Mouse (Mus musculus) MEL (cell line): ENCODE results near the gene Ints4. TPM values are rescaled to one million over a fixed set of nuclear protein-coding genes. Genes with fewer than 3 reads are reported as not detected.

Experiments
- DNase-seq: peaks from one replicate; pipeline ENCODE4 v3.0.0; 2011; ENCODE audit warnings: low read depth, low spot score
- H3K27ac ChIP-seq: 2 replicates; pipeline ENCODE4 v1.5.1; 2012; ENCODE audit warnings: low read depth, mild to moderate bottlenecking, control low read depth, low read length, moderate library complexity; ENCODE audit not compliant: control insufficient read depth
- H3K27me3 ChIP-seq, 2 experiments: fragments of 150-350 bp in 1 of 2; sonication (generic) in 1 of 2; 2 replicates each; pipeline ENCODE4 v1.6.1; 2012; ENCODE audit warnings: low read length in 2 of 2, mild to moderate bottlenecking in 2 of 2, improper control_type of control experiment in 1 of 2, moderate library complexity in 1 of 2; ENCODE audit not compliant: insufficient read depth in 2 of 2, control insufficient read depth in 1 of 2
- H3K36me3 ChIP-seq, 2 experiments: 2 replicates each; pipeline ENCODE4 v1.6.1; 2012 to 2014; ENCODE audit warnings: low read length in 2 of 2, improper control_type of control experiment in 1 of 2, inconsistent platforms in 1 of 2, mild to moderate bottlenecking in 1 of 2; ENCODE audit not compliant: insufficient read depth in 2 of 2, control insufficient read depth in 1 of 2
- H3K4me1 ChIP-seq, 2 experiments: fragments of 150-350 bp in 1 of 2; sonication (generic) in 1 of 2; 2 replicates each; pipeline ENCODE4 v1.6.1; 2012; ENCODE audit warnings: low read length in 2 of 2, improper control_type of control experiment in 1 of 2, mild to moderate bottlenecking in 1 of 2; ENCODE audit not compliant: insufficient read depth in 2 of 2, control insufficient read depth in 1 of 2
- H3K4me3 ChIP-seq, 2 experiments: fragments of 150-350 bp in 1 of 2; sonication (generic) in 1 of 2; 2 replicates each; pipeline ENCODE4 v1.5.1; 2012; ENCODE audit warnings: low read depth in 2 of 2, low read length in 2 of 2, mild to moderate bottlenecking in 2 of 2, moderate library complexity in 2 of 2, control low read depth in 1 of 2, improper control_type of control experiment in 1 of 2; ENCODE audit not compliant: control insufficient read depth in 1 of 2, insufficient read depth in 1 of 2
- H3K79me2 ChIP-seq: 2 replicates; pipeline ENCODE4 v1.6.1; 2012; ENCODE audit warnings: mild to moderate bottlenecking, low read length, moderate library complexity; ENCODE audit not compliant: control insufficient read depth, poor library complexity, insufficient read depth
- H3K9ac ChIP-seq: 2 replicates; pipeline ENCODE4 v1.6.1; 2012; ENCODE audit warnings: low read depth, mild to moderate bottlenecking, control low read depth, low read length, moderate library complexity; ENCODE audit not compliant: control insufficient read depth, poor library complexity, severe bottlenecking
- H3K9me3 ChIP-seq: fragments of 150-350 bp; sonication (generic); replicated peaks from 2 replicates; pipeline ENCODE4 v1.6.1; 2012; ENCODE audit warnings: mild to moderate bottlenecking, low read length, improper control_type of control experiment, moderate library complexity; ENCODE audit not compliant: insufficient read depth
- BHLHE40 ChIP-seq: IDR thresholded peaks from 2 replicates; pipeline ENCODE4 v1.6.1; 2012; ENCODE audit warnings: low read depth, mild to moderate bottlenecking, inconsistent platforms, low read length, improper control_type of control experiment, borderline replicate concordance
- CHD2 ChIP-seq: IDR thresholded peaks from 2 replicates; pipeline ENCODE4 v1.6.1; 2011; ENCODE audit warnings: low read length, improper control_type of control experiment
- CTCF ChIP-seq, 3 experiments: IDR thresholded peaks in 2 of 3; conservative IDR thresholded peaks in 1 of 3; 2 replicates each; pipeline ENCODE4 v1.5.1; 2011 to 2012; ENCODE audit warnings: low read length in 3 of 3, low read depth in 2 of 3, mild to moderate bottlenecking in 2 of 3, improper control_type of control experiment in 1 of 3, inconsistent platforms in 1 of 3, mixed read lengths in 1 of 3, moderate library complexity in 1 of 3; ENCODE audit not compliant: control insufficient read depth in 1 of 3, insufficient read depth in 1 of 3, poor library complexity in 1 of 3, severe bottlenecking in 1 of 3
- ELF1 ChIP-seq: IDR thresholded peaks from 2 replicates; pipeline ENCODE4 v1.6.1; 2014; ENCODE audit warnings: low read depth, mild to moderate bottlenecking, inconsistent platforms, low read length, improper control_type of control experiment, moderate library complexity
- EP300 ChIP-seq, 2 experiments: IDR thresholded peaks; 2 replicates each; pipeline ENCODE4 v1.6.1; 2011; ENCODE audit warnings: improper control_type of control experiment in 2 of 2, low read length in 2 of 2, low read depth in 1 of 2, mild to moderate bottlenecking in 1 of 2
- ETS1 ChIP-seq: IDR thresholded peaks from 2 replicates; pipeline ENCODE4 v1.6.1; 2012; ENCODE audit warnings: low read depth, mild to moderate bottlenecking, inconsistent platforms, low read length, improper control_type of control experiment, moderate library complexity
- GABPA ChIP-seq: IDR thresholded peaks from 2 replicates; pipeline ENCODE4 v1.6.1; 2012; ENCODE audit warnings: low read depth, mild to moderate bottlenecking, inconsistent platforms, low read length, improper control_type of control experiment, moderate library complexity
- GATA1 ChIP-seq: IDR thresholded peaks from 2 replicates; pipeline ENCODE4 v1.6.1; 2011; ENCODE audit warnings: low read depth, low read length, improper control_type of control experiment
- KAT2A ChIP-seq: conservative IDR thresholded peaks from 2 replicates; pipeline ENCODE4 v1.6.1; 2012; ENCODE audit warnings: low read depth, low read length, improper control_type of control experiment, inconsistent platforms
- MYB ChIP-seq: IDR thresholded peaks from 2 replicates; pipeline ENCODE4 v1.6.1; 2011; ENCODE audit warnings: mild to moderate bottlenecking, low read depth, low read length, improper control_type of control experiment
- MYC ChIP-seq: IDR thresholded peaks from 2 replicates; pipeline ENCODE4 v1.6.1; 2011; ENCODE audit warnings: low read depth, mild to moderate bottlenecking, low read length, improper control_type of control experiment, moderate library complexity
- POLR2A ChIP-seq, 2 experiments: IDR thresholded peaks; 2 replicates each; pipeline ENCODE4 v1.6.1; 2011 to 2012; ENCODE audit warnings: low read length in 2 of 2, mild to moderate bottlenecking in 2 of 2, control low read depth in 1 of 2, improper control_type of control experiment in 1 of 2, low read depth in 1 of 2, moderate library complexity in 1 of 2; ENCODE audit not compliant: control insufficient read depth in 1 of 2, insufficient read depth in 1 of 2, poor library complexity in 1 of 2
- POLR2AphosphoS5 ChIP-seq: IDR thresholded peaks from 2 replicates; pipeline ENCODE4 v1.6.1; 2012; ENCODE audit warnings: low read depth, borderline replicate concordance, mild to moderate bottlenecking, inconsistent platforms, low read length, moderate library complexity, mixed read lengths
- SIN3A ChIP-seq: IDR thresholded peaks from 2 replicates; pipeline ENCODE4 v1.6.1; 2012; ENCODE audit warnings: low read length, improper control_type of control experiment, inconsistent platforms
- SMC3 ChIP-seq: IDR thresholded peaks from 2 replicates; pipeline ENCODE4 v1.6.1; 2011; ENCODE audit warnings: low read depth, low read length, improper control_type of control experiment
- TAL1 ChIP-seq: IDR thresholded peaks from 2 replicates; pipeline ENCODE4 v1.6.1; 2012; ENCODE audit warnings: mild to moderate bottlenecking, inconsistent platforms, low read length, moderate library complexity, mixed read lengths
- ZMIZ1 ChIP-seq: IDR thresholded peaks from 2 replicates; pipeline ENCODE4 v1.6.1; 2012; ENCODE audit warnings: low read depth, mild to moderate bottlenecking, inconsistent platforms, low read length, improper control_type of control experiment, moderate library complexity
- polyA plus RNA-seq, 2 experiments: library from polyadenylated mRNA; stranded (reverse) in 1 of 2; unstranded in 1 of 2; fragments of >175 nt in 1 of 2; fragments of >200 nt in 1 of 2; gene quantifications; 2 replicates each; pipeline versions ENCODE4 v1.2.1 to v1.2.4; 2012; ENCODE audit warnings: low replicate concordance in 2 of 2, low read depth in 1 of 2; ENCODE audit not compliant: insufficient read length in 2 of 2, insufficient read depth in 1 of 2, missing spikeins in 1 of 2
- total RNA-seq: library from RNA; depleted of rRNA; stranded (reverse); fragments of 300-350 nt; gene quantifications from 2 replicates; pipeline ENCODE4 v1.2.3, GENCODE M21; 2012

Ints4 gene
- total and polyA plus RNA-seq, 3 experiments = 53.7 to 73.9 TPM; not detected in 1

GRCm38 (mm10) chr7:97536571-97536970 lies 55.8 kb downstream of the Ints4 start:
- Histone ChIP-seq H3K9me3 (no peaks in the 10 kb centered on the region), H3K36me3 (peaks cover 0 to 9% of the 10 kb centered on the region in 2 experiments; a peak in 2 of 4 replicates), H3K79me2 (no peaks in the 10 kb centered on the region), H3K4me1 (no peaks in the 10 kb centered on the region), H3K27me3 (no peaks in the 10 kb centered on the region), H3K4me3 (no peak overlapping the region), H3K27ac (no peak overlapping the region), H3K9ac (no peak overlapping the region)
- no peak for DNase-seq
- TF ChIP-seq SMC3 (no peak), MYC (no peak), ELF1 (no peak), POLR2A (IDR thresholded peaks at IDR 0.05; ENCODE audit: control insufficient read depth in 1 of 2, insufficient read depth in 1 of 2, low read depth in 1 of 2, low read length in 2 of 2, poor library complexity in 1 of 2) (no peak), BHLHE40 (no peak), GABPA (no peak), ZMIZ1 (no peak), SIN3A (no peak), CTCF (IDR thresholded peaks at IDR 0.05 in 2 of 3, conservative IDR thresholded peaks at IDR 0.05 in 1 of 3; ENCODE audit: control insufficient read depth in 1 of 3, insufficient read depth in 1 of 3, low read depth in 2 of 3, low read length in 3 of 3, poor library complexity in 1 of 3, severe bottlenecking in 1 of 3) (no peak), CHD2 (no peak)

- H3K27me3 ChIP-seq = no peaks in the 10 kb centered on the region
- no peaks in the 10 kb centered on the region for H3K9me3 ChIP-seq
- no peak for DNase-seq
- no peak overlapping the region for H3K27ac ChIP-seq
- H3K4me1 ChIP-seq = no peaks in the 10 kb centered on the region
- no peak overlapping the region for H3K9ac ChIP-seq
- H3K4me3 ChIP-seq = no peak overlapping the region
- TF ChIP-seq KAT2A (no peak), GABPA (no peak), GATA1 (no peak), CTCF (IDR thresholded peaks at IDR 0.05 in 2 of 3, conservative IDR thresholded peaks at IDR 0.05 in 1 of 3; ENCODE audit: control insufficient read depth in 1 of 3, insufficient read depth in 1 of 3, low read depth in 2 of 3, low read length in 3 of 3, poor library complexity in 1 of 3, severe bottlenecking in 1 of 3) (no peak), POLR2A (IDR thresholded peaks at IDR 0.05; ENCODE audit: control insufficient read depth in 1 of 2, insufficient read depth in 1 of 2, low read depth in 1 of 2, low read length in 2 of 2, poor library complexity in 1 of 2) (no peak)
- peaks cover 0 to 5% of the 10 kb centered on the region in 2 experiments; a peak in 2 of 4 replicates for H3K36me3 ChIP-seq
- no peaks in the 10 kb centered on the region for H3K79me2 ChIP-seq
Observed at GRCm38 (mm10) chr7:97546462-97546861, 65.7 kb downstream of the Ints4 start.

DNA sequence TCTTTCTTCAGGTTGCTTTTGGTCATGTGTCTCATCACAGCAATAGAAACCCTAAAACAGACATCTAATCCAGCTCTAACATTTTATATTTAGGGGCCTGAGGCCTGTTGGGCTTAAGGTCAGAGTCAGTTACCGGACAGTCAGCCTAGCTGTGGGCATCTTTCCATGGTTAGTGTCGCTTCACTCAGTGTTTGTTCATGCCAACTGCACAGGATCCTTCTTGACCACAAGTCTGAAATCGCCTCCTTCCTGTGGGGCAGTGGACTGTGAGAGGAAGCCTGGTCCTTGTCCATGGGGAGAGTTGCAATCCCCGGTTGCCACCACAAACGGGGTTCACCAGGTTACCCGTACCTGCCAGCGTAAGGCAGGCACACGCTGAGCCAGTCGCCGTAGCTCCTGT lies 68.5 kb downstream of the Ints4 start:
- Histone ChIP-seq H3K4me3 (no peak overlapping the region), H3K79me2 (no peaks in the 10 kb centered on the region), H3K27me3 (no peaks in the 10 kb centered on the region), H3K27ac (no peak overlapping the region), H3K4me1 (no peaks in the 10 kb centered on the region), H3K9me3 (no peaks in the 10 kb centered on the region), H3K36me3 (no peaks in the 10 kb centered on the region), H3K9ac (no peak overlapping the region)
- DNase-seq = no peak
- TF ChIP-seq MYC (no peak), TAL1 (no peak), CHD2 (no peak), POLR2AphosphoS5 (no peak), MYB (no peak), ETS1 (no peak), KAT2A (no peak), EP300 (IDR thresholded peaks at IDR 0.05; ENCODE audit: low read depth in 1 of 2, low read length in 2 of 2) (no peak)
- TF ChIP-seq, all 39 proteins: peak for 0
